Mouse (Mus musculus) cerebellum, postnatal 4 days (tissue): ENCODE results near the gene Gm20683.

Experiments used
- DNase-seq, 2 experiments: peaks; one replicate each; pipeline ENCODE4 v3.0.0; 2022; ENCODE audit warnings: low spot score in 2 of 2, mixed read lengths in 1 of 2

Gene Gm20683

DNA sequence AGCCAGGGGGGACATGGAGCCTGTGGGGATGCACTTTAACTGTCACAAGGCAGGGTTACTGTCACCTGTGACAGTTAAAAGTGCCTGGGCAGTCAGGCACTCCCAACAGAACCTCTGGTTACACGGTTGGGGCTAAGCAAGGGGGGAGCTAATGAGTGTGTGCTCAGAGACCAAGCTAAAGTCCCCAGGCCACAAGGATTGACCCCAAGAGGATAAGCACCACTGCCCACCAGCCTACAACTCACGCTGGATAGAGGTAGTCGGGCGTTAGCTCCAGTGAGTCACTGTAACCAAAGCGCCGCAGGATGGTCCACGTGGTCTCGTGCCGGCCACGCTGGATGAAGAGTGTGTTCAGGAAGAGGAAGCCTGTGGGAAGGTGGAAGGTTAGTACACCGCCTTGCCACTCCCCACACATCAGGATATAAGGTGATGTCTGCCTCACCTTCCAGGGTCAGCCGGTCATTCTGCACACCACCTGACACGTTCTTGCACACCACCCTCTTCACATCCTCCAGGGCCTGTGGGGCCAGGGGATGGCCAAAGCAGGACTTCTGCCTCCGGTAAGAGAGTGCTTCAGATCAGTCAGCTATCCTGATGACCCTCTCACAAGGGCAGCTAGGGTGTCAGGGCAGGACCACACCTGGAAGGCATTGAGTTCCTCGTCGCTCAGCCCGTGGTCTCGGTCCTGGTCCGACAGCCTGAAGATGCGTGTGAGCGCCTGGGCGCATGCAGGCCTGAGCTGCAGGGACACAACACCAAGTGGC is at the start of gene Gm20683:
TSS of gene Gm20683 (minus strand) at position 647 of the 764 bp plus-strand sequence.
- DNase-seq = no peak

- no peak for DNase-seq
Observed at GRCm38 (mm10) chr17:25888837-25889236, 47.3 kb upstream of the Gm20683 start.

DNA sequence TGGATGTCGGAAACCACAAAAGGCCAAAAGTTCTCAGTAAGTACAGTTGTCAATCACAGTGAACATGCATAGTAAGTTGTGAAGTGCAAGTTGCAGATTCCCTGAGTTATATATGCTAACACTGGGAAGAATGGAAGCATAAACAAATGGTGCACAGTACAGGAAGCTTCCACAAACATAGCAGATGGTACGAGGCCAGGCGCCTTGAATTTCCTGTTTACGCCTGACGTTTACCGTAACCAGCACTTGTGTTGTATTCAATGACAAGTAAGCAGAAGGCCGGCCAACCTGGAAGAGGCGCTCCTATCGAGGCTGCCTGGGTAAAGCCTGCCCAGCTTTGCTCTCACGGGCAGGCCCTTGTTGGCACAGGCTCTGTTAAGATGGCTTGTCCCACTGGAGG is 45.9 kb upstream of the Gm20683 start:
- DNase-seq = no peak

DNA sequence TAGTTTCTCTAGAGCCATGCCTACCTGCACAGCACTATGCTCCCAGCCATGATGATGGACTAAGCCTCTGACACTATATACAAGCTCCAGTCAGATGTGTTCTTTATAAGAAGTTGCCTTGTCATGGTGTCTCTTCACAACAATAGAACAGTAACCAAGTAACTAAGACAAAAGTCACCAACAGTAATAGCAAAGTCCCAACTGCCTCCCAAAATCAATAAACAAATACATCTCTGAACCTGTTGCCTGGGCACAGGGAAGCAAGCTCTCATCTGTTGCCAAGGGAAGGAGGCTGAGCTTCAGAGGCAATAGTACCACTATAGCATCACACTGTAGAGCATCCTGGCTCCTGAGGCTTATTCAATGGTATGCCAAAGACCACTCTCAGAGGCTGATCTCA is 45.2 kb upstream of the Gm20683 start:
- DNase-seq = no peak

DNA sequence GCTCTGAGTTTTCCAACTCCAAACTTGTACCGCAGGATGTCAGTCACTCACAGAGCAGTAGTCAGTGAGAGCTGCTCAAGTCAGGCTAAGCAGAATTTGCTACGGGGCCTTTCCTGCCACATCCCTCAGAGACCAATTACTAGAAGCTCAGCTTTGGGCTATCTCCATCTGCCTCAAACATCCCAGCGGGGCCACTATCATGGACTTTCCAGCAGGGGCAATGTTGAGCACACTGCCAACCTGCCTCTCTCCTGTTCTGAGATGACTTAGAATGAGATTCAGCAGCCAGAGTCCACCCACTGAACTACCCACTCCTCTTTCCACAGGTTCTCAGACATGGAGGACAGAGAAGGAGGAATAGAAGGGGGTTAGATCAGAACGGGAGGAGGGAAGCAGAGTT is 44.1 kb upstream of the Gm20683 start:
- DNase-seq = no peak

DNA sequence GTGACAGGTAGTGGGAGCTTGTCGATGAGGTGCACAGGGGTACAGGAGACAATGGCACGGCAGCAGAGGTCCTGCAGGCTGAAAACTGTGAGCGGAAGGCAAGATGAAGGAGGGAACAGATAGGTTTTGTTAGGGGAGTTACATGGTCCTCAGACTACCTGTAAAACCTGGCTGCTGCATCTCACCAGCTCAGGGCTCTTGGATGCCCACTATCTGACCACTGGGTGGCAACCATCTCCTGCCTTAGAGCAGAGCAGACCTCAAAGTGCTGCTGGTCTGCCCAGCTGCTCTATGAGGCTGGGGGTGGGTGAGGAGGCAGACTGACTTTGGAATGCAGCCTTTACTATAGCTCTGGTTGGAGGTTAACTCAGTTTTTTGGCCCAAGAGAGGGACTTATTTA is 42.3 kb upstream of the Gm20683 start:
- no peak for DNase-seq

DNA sequence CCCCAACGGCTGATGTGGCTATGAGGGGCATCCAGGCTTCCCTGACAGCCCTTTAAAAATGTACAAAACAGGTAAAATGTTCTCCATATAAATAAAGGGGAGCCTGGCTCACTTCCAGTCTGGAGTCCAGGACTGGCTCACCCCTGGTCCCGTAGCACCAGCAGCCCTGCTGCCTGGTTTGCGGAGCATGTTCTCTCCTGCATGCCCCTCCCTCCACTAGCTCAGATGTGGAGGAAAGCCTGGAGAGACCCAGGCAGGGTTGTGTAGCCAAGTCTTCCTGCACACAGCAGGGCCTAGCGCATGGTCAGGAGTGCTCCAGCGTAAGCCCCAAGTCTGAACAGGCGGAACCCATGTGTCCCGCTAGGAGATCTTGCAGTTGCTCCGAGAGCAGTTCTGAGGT is 41.7 kb upstream of the Gm20683 start:
- DNase-seq = no peak

DNA sequence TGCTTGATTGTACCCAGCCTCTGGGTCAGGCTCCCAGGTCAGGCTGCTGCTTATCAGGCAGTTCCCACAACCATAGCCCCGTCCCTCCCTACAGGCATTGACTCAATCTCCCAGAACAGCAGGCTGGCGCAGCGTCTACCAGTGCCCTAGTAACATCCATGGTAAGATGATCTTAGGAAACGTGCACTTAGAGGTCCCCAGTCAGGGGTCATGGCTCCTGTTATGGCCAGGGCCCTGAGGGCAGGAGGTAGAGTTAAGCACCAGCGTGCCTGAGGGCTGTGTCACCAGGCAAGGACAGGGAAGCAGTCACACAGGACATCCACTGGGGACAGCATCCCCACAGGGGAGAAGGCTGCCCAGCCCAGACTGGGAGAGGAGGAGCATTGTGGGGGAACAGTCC is 40.7 kb upstream of the Gm20683 start:
- no peak for DNase-seq

DNA sequence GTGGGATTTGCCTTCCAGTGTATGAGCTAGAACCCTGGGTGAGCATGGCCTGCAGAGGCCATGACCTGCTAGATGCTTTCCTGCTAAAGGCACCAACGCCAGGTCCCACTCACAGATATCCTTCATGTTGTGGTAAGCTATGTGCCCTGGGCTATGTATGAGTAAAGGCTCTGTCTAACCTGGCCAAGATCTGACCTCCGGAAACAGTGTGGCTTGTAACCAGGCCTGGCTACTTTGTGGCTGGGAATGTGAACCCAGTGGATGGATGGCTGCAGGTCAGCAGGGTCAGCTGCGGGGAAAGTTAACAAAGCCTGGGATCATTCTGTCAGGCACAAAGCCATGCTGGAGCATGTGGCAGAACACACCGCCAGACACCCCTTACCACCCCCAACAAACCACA is 40.1 kb upstream of the Gm20683 start:
- DNase-seq = no peak

DNA sequence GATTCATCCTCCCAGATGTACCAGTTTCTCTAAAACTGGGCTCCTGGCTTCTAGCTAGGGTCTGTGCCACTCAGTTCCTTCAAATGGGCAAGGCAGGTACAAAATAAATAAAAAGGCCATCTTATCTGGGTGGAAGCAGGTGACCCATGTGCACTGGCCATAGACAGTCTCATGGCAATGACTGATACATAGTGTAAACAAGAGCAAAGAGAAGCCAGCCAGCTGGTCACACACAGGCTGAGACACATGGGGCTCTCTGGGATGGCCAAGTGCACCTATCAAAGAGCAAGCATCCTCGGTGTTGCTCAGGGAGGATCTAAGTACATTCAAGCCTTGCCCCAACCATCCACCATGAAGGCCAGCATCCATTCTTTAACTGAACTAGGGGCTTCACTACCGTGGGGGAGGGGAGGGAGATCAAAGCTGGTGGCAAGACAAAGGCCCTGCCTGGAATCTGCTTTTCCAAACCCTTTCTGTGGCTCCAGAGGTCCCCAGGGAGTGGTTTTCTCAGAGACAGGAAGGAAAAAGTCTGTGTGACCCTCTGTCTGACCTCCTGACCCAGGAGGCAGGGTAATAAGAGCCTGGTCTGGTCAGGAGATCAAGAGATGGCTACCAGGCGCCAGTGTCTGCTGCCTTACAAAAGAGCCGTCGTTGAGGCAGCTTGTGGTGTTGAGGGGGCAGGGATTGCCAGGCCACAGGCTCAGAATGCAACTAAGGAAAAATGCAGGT is 39.5 kb upstream of the Gm20683 start:
- DNase-seq = no peak

DNA sequence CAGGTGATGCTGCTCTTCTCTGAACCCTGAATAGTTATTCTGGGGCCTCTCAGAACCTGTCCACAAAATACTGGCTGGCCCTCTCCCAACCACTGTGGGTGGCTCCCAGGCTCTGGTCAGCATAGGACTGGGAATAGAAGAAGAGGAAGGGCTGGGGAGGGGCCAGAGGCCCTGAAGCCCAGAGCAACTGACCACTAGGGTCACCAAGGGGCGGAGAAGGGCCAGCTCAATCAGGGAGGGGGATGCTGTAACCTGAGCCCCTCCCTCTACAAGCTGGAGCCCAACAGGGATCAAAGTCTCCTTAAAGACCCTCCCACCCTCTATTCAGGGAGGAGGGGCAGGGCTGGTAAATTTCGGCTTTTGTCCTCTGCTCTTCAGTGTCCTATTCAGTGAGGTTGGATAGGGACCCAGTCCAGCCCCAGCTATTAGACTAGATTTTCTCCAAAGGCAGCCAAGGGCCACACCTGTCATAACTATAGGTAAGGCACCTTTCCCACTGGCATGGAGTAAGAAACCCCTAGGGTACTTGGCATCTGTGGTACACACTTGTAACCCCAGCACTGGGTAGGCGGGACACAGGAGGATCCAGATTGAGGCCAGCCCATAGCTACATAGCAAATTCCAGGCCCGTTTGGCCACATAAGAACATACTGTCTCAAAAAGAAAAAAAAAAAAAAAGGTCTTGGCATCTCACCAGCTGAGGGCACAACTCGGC is 38.8 kb upstream of the Gm20683 start, which contains the start of gene Wfikkn1:
TSS of gene Wfikkn1 (minus strand) at position 663 of the 715 bp plus-strand sequence.
- no peak for DNase-seq

DNA sequence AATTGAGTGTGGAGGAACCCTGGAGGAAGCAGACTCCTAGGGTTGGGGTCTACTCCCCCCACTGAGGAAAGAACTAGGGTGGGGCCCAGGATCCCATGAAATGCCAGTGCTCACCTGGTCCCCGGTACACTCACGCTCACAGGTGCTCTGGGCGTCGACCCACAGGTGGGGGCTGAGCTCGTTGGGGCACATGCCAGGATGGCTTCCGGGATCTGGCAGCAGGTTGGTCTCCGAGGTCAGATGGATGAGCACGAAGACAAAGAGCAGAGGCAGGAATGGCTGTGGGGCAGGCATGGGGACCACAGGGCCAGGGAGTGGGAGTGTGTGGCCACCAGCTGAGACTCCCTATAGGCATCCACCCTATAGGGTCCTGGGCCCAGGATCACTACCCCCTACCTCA is 38.2 kb upstream of the Gm20683 start:
- no peak for DNase-seq

DNA sequence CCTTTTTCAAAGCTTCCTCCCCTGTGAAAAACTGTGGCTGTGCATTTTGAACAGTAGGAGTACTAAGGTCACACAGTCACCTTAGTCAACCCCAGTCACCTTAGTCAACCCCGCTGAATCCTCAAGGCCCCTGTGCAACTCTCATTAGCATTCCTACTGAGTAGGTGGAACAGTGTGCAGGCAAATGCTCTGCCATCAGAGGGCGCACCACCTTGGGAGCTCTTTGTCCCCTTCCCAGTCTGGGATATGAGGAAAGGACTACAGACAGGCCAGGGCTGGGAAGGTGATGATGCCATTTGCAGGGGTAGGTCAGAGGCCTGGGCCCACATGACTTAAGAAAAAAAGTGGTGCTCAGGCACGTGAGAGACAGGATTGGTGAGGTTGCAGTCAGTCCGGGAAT is 37.7 kb upstream of the Gm20683 start:
- peak in 1 of 2 experiments; percentile 46 for DNase-seq

DNA sequence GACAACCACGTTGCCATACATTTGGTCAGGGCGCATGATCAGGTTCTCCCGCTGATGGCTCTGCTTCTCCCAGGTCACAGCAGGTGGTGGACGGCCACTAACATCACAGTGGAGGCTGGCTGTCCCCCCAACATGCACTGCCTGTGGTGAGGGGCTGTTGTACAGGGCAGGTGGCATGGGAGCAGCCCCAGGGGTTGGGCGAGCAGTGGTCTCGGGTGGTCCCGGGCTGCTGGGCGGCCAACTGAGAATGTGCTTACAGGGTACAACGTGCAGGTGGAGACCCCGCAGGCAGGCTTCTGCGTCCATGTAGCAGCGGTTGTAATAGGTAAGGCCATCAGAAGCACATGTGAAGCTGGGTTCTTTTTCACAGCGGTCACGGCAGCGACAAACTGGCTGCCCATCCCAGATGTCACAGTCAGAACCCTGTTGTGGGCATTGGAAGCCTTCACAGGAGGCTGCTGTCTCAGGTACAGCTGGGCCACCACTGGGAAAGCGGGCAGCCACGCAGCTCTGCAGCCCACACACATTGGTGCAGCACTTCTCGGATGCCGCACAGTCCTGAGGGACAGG is 37.1 kb upstream of the Gm20683 start:
- no peak for DNase-seq

DNA sequence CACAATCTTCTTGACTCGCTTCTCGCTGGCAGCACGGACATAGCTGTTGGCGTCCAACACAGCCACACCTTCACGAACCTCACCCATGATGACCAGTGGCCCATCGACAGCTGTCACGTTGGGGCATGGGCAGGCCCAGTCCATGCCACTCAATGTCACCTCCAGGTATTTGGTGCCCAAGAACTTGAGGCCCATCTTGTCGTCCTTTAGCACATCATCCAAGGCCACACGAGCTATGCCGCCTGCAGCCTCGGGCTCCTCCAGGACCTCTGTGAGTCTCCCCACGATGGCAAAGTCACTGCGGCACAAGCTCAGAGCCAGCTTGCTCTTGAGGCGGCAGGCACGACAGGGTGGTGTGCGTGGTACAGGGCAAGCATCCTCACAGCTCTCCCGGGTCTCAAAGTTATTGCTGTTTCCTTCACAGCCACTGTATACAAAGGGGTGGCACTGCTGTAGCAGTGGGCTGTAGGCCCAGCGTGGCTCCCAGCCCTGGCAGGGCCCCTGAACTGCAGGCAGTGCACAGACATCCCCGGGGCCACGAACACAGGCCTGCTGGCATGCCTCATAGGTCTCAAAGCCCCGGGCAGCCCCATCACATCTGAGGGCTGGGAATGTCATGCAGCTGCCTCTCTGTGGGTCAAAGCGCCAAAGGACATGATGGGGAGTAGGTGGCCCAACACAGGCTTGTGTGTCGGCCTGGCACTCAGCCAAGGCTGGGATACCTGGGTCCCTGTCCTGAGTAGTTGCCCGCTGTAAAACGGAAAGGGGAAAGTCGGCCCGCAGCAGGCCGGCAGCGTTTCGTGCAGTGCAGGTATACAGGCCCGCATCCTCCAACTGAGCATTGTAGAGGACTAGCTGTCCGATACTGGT is 36.4 kb upstream of the Gm20683 start:
- DNase-seq = no peak

- DNase-seq = no peak
Observed at GRCm38 (mm10) chr17:25877025-25877424, 35.5 kb upstream of the Gm20683 start.

GRCm38 (mm10) chr17:25876347-25876915 is 34.9 kb upstream of the Gm20683 start:
- DNase-seq = no peak

DNA sequence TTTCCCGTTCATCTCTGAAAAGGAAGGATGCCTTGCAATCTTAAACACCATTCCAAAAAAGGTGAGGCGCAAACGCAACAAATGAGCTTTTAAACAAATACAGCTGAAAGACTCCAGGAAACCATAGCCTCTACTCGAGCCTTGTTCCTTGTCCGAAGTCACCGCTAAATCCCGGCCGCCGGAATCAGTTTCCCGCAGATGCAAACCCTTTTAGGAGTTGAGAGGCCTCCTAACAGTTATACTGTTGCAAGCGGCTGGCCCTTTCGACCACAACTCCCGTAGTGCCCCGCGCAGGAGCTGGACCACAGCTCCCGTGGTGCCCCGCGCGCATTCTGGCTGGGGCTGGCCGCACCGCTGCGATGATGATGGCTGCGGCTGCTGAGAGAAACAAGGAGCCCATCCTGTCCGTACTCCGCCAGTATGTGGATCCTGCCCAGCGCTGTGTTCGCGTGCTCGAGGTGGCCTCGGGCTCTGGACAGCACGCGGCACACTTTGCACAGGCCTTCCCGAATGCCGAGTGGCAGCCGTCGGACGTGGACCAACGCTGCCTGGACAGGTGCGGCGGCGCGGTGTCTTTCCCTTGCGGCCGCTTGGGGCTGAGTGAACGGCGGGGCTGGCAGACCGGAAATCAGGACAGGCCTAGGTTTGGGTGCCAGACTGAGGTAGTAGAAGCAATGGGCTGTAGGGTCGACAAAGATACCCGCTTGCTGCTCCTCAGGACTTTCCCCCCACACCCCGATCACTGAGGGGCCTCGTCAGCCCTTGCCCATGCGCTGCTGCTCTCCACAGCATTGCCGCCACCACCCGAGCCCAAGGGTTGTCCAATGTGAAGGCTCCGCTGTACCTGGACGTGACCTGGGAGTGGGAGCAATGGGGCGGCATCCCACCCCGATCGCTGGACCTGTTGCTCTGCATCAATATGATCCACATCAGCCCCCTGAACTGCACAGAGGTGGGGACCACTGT is 33.9 kb upstream of the Gm20683 start:
- DNase-seq = peak; percentile 82 to 87

DNA sequence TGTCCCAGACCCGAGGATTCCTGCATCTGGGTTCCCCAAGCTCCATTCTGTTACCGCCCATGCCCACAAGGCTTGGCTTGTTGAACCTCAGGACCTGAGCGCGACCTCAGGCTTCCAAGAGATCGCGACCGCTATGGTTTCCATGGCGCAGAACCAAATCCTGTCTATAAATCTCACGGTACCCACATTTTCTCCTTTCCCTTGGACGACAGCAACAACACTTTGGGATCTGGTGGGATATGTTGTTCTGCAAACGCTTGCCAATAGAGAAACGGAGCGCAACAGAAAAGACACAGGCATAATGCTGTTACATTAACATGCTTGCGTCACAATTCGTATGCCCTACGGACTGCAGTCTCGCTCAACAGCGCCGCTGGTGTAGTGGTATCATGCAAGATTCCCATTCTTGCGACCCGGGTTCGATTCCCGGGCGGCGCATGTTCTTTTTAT is 33.2 kb upstream of the Gm20683 start, which contains the start of gene Mettl26:
TSS of gene Mettl26 (plus strand) at position 354 of the 450 bp plus-strand sequence.
- DNase-seq = peak; percentile 94 to 96
